Mouse (Mus musculus) myocyte (in vitro differentiated cells): Measurements from ENCODE around the gene Zmynd10. TPM values are rescaled to one million over a fixed set of nuclear protein-coding genes. Genes with fewer than 3 reads are reported as not detected.

Source experiments
- H3K27me3 ChIP-seq: one replicate; pipeline ENCODE4 v1.6.1; 2011; ENCODE audit not compliant: control insufficient read depth, insufficient read depth, insufficient read length
- H3K36me3 ChIP-seq: one replicate; pipeline ENCODE4 v1.6.1; 2011; ENCODE audit not compliant: control insufficient read depth, insufficient read depth
- H3K4me2 ChIP-seq: one replicate; pipeline ENCODE4 v1.6.1; 2011; ENCODE audit warnings: low read depth, control low read depth
- H3K4me3 ChIP-seq: one replicate; pipeline ENCODE4 v1.5.1; 2011; ENCODE audit warnings: mild to moderate bottlenecking, control low read depth, moderate library complexity
- H3K79me2 ChIP-seq: one replicate; pipeline ENCODE4 v1.6.1; 2011; ENCODE audit not compliant: control insufficient read depth, insufficient read depth
- H3ac ChIP-seq: one replicate; pipeline ENCODE4 v1.6.1; 2011; ENCODE audit not compliant: control insufficient read depth, insufficient read length
- CEBPB ChIP-seq: IDR thresholded peaks from 2 replicates; pipeline ENCODE4 v1.6.1; 2011; ENCODE audit warnings: mild to moderate bottlenecking, moderate library complexity; ENCODE audit not compliant: poor library complexity, insufficient read depth, severe bottlenecking
- E2F4 ChIP-seq: IDR thresholded peaks from one replicate; pipeline ENCODE4 v1.6.1; 2011; ENCODE audit warnings: mild to moderate bottlenecking, control low read depth, moderate library complexity; ENCODE audit not compliant: insufficient read depth
- MAX ChIP-seq: IDR thresholded peaks from one replicate; pipeline ENCODE4 v1.6.1; 2011; ENCODE audit warnings: low read depth, mild to moderate bottlenecking, control low read depth
- MYOD1 ChIP-seq, 3 experiments: IDR thresholded peaks; one replicate each; pipeline ENCODE4 v1.6.1; 2011; ENCODE audit warnings: control low read depth in 2 of 3, low read depth in 2 of 3, mild to moderate bottlenecking in 2 of 3, moderate library complexity in 1 of 3; ENCODE audit not compliant: insufficient read length in 2 of 3, control insufficient read depth in 1 of 3
- MYOG ChIP-seq, 3 experiments: IDR thresholded peaks; one replicate each; pipeline ENCODE4 v1.6.1; 2011; ENCODE audit warnings: control low read depth in 2 of 3, low read depth in 2 of 3, mild to moderate bottlenecking in 2 of 3; ENCODE audit not compliant: insufficient read length in 2 of 3, control insufficient read depth in 1 of 3, insufficient read depth in 1 of 3
- POLR2A ChIP-seq: IDR thresholded peaks from one replicate; pipeline ENCODE4 v1.6.1; 2011; ENCODE audit warnings: low read depth, mild to moderate bottlenecking, control low read depth, moderate library complexity; ENCODE audit not compliant: insufficient read length
- POLR2AphosphoS2 ChIP-seq: IDR thresholded peaks from one replicate; pipeline ENCODE4 v1.6.1; 2011; ENCODE audit warnings: low read depth, control low read depth; ENCODE audit not compliant: insufficient read length
- REST ChIP-seq: IDR thresholded peaks from one replicate; pipeline ENCODE4 v1.6.1; 2011; ENCODE audit warnings: mild to moderate bottlenecking, control low read depth, moderate library complexity; ENCODE audit not compliant: insufficient read depth, insufficient read length
- SRF ChIP-seq: IDR thresholded peaks from one replicate; pipeline ENCODE4 v1.6.1; 2011; ENCODE audit warnings: low read depth; ENCODE audit not compliant: control insufficient read depth, insufficient read length
- TCF12 ChIP-seq: IDR thresholded peaks from one replicate; pipeline ENCODE4 v1.6.1; 2011; ENCODE audit warnings: mild to moderate bottlenecking, control low read depth; ENCODE audit not compliant: poor library complexity, insufficient read depth, severe bottlenecking
- TCF3 ChIP-seq: IDR thresholded peaks from one replicate; pipeline ENCODE4 v1.6.1; 2011; ENCODE audit warnings: low read depth, control low read depth; ENCODE audit not compliant: insufficient read length
- USF1 ChIP-seq: IDR thresholded peaks from one replicate; pipeline ENCODE4 v1.6.1; 2011; ENCODE audit warnings: low read depth, mild to moderate bottlenecking, control low read depth, moderate library complexity
- polyA plus RNA-seq: library from polyadenylated mRNA; unstranded; fragments of >200 nt; fragmentation: generic; extraction: Trizol; gene quantifications from one replicate; pipeline ENCODE4 v1.2.1, GENCODE M21; 2012; ENCODE audit warnings: missing spikeins

Gene Zmynd10
- polyA plus RNA-seq, 1 experiment = 0.52 TPM

- Histone ChIP-seq H3K27me3 (no peaks in the 10 kb centered on the region), H3K79me2 (peaks cover 14% of the 10 kb centered on the region), H3K36me3 (no peaks in the 10 kb centered on the region), H3K4me3 (peak within 1 kb of the TSS; percentile 53), H3K4me2 (peak within 1 kb of the TSS; percentile 88), H3ac (peak within 1 kb of the TSS; percentile 48)
- TF ChIP-seq POLR2A = peak; percentile 75
- peak; percentile 88 for TF ChIP-seq POLR2AphosphoS2
- TF ChIP-seq MYOG (IDR thresholded peaks at IDR 0.05; ENCODE audit: control insufficient read depth in 1 of 3, insufficient read depth in 1 of 3, insufficient read length in 2 of 3, low read depth in 2 of 3) = no peak
- no peak for TF ChIP-seq TCF3
- peak; percentile 10 for TF ChIP-seq E2F4
- no peak for TF ChIP-seq TCF12
- TF ChIP-seq USF1 = no peak
These were observed 40.1 kb downstream of the Zmynd10 start, which contains the start of gene Ifrd2 for GRCm38 (mm10) chr9:107586974-107587832. Ifrd2 (plus strand) TSS chr9:107587642.

- peaks cover 14% of the 10 kb centered on the region for H3K79me2 ChIP-seq
- H3K4me3 ChIP-seq = peak overlapping the region; percentile 53
- H3K36me3 ChIP-seq = no peaks in the 10 kb centered on the region
- peak overlapping the region; percentile 88 for H3K4me2 ChIP-seq
- TF ChIP-seq TCF12 (no peak), POLR2AphosphoS2 (no peak), REST (no peak), E2F4 (peak; percentile 91), MAX (peak; percentile 91), TCF3 (no peak), CEBPB (no peak), USF1 (peak; percentile 35), SRF (no peak), POLR2A (no peak), MYOG (IDR thresholded peaks at IDR 0.05; ENCODE audit: control insufficient read depth in 1 of 3, insufficient read depth in 1 of 3, insufficient read length in 2 of 3, low read depth in 2 of 3) (peak in 2 of 3 experiments; percentile 15 to 69), MYOD1 (IDR thresholded peaks at IDR 0.05; ENCODE audit: control insufficient read depth in 1 of 3, insufficient read length in 2 of 3, low read depth in 2 of 3) (peak in 1 of 3 experiments; percentile 36)
- H3ac ChIP-seq = peak overlapping the region; percentile 48
- H3K27me3 ChIP-seq = no peaks in the 10 kb centered on the region
These were observed 40.9 kb downstream of the Zmynd10 start for GRCm38 (mm10) chr9:107587833-107588639.

- Histone ChIP-seq H3K36me3 (peaks cover 4% of the 10 kb centered on the region), H3ac (no peak overlapping the region), H3K27me3 (no peaks in the 10 kb centered on the region), H3K4me2 (no peak overlapping the region), H3K79me2 (peaks cover 14% of the 10 kb centered on the region), H3K4me3 (no peak overlapping the region)
- TF ChIP-seq CEBPB (no peak), REST (no peak), TCF3 (no peak), TCF12 (no peak), POLR2AphosphoS2 (no peak), SRF (no peak), POLR2A (no peak), MYOG (IDR thresholded peaks at IDR 0.05; ENCODE audit: control insufficient read depth in 1 of 3, insufficient read depth in 1 of 3, insufficient read length in 2 of 3, low read depth in 2 of 3) (no peak), MAX (no peak), E2F4 (no peak)
These were observed 43.1 kb downstream of the Zmynd10 start for GRCm38 (mm10) chr9:107590058-107590772.

GRCm38 (mm10) chr9:107590773-107591060 lies 43.6 kb downstream of the Zmynd10 start:
- H3K4me2 ChIP-seq = no peak overlapping the region
- H3K79me2 ChIP-seq = peaks cover 14% of the 10 kb centered on the region
- TF ChIP-seq E2F4 = no peak
- TF ChIP-seq POLR2A = no peak
- TF ChIP-seq TCF12 = no peak
- no peak overlapping the region for H3ac ChIP-seq
- peaks cover 4% of the 10 kb centered on the region for H3K36me3 ChIP-seq
- no peak overlapping the region for H3K4me3 ChIP-seq
- H3K27me3 ChIP-seq = no peaks in the 10 kb centered on the region
